Mouse (Mus musculus): ENCODE results near the gene Cript. TPM values are rescaled to one million over a fixed set of nuclear protein-coding genes. Genes with fewer than 3 reads are reported as not detected.

Cript gene
- 45.5 TPM for polyA plus RNA-seq (2012; fragmentation: generic; extraction: Trizol)
- long read RNA-seq, experiment 1, transcript Cript-201 (5 exons, 1,184 nt): major isoform, 76 of 84 reads
- long read RNA-seq, experiment 1, partial matches to known transcripts: 6 of 84 reads
- long read RNA-seq, experiment 1, other reads (novel, unspliced or antisense): 1 of 84 reads
- long read RNA-seq, experiment 2, transcript Cript-201 (5 exons, 1,184 nt): major isoform, 40 of 48 reads
- long read RNA-seq, experiment 2, partial matches to known transcripts: 0 of 48 reads
- long read RNA-seq, experiment 2, other reads (novel, unspliced or antisense): 7 of 48 reads

- Histone ChIP-seq H3ac (ENCODE audit: control insufficient read depth, insufficient read length, low read depth) (peak within 1 kb of the TSS; percentile 93), H3K79me3 (ENCODE audit: low read depth) (peaks cover 11% of the 10 kb centered on the region), H3K36me3 (ENCODE audit: control insufficient read depth, insufficient read depth) (peaks cover 20% of the 10 kb centered on the region), H3K4me3 (ENCODE audit: insufficient read depth, poor library complexity, severe bottlenecking) (peak within 1 kb of the TSS; percentile 98), H3K79me2 (ENCODE audit: control insufficient read depth, insufficient read depth) (peaks cover 39% of the 10 kb centered on the region), H3K27me3 (ENCODE audit: control insufficient read depth, insufficient read depth, insufficient read length) (no peaks in the 10 kb centered on the region)
- no peak for TF ChIP-seq FOSL1 (IDR thresholded peaks at IDR 0.05; ENCODE audit: insufficient read depth, low read length, poor library complexity, severe bottlenecking)
- no peak for TF ChIP-seq CTCF (IDR thresholded peaks at IDR 0.05; ENCODE audit: control insufficient read depth, insufficient read depth, insufficient read length)
- TF ChIP-seq MAX (IDR thresholded peaks at IDR 0.05): no peak
These were observed at the start of gene Cript, which contains the start of gene Pigf for GRCm38 (mm10) chr17:87025269-87025949. Cript (plus strand) TSS chr17:87025550. Pigf (minus strand) TSS chr17:87025406.

DNA sequence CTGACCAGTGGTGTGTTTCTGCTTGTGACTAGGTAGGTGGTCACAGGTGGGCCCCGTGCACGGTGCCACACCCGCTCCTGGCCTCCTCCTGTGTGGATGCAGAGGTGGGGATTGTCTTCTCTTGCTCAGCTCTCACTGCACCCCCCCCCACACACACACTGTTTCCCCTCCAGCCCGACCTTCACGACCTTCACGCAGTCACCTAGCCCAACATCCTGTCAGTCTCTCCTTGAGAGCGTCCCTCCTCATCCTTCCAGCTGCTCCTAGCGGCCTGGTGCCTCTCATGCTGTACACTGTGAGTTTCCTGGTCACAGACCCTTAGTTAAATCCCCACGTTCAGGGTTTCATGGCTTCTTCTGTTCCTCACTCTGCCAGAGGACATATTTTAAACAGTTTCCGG, 49.0 kb upstream of the Cript start:
- no peak overlapping the region for H3K4me3 ChIP-seq (ENCODE audit: insufficient read depth, poor library complexity, severe bottlenecking)
- no peaks in the 10 kb centered on the region for H3K27me3 ChIP-seq (ENCODE audit: control insufficient read depth, insufficient read depth, insufficient read length)
- no peaks in the 10 kb centered on the region for H3K79me3 ChIP-seq (ENCODE audit: low read depth)
- peaks cover 10% of the 10 kb centered on the region for H3K36me3 ChIP-seq (ENCODE audit: control insufficient read depth, insufficient read depth)
- TF ChIP-seq MYOG (IDR thresholded peaks at IDR 0.05; ENCODE audit: control insufficient read depth, extremely low read depth, insufficient read length) (no peak), FOSL1 (IDR thresholded peaks at IDR 0.05; ENCODE audit: insufficient read depth, low read length, poor library complexity, severe bottlenecking) (no peak), CTCF (IDR thresholded peaks at IDR 0.05; ENCODE audit: control insufficient read depth, insufficient read depth, insufficient read length) (no peak), CEBPB (IDR thresholded peaks at IDR 0.05; ENCODE audit: low read depth) (no peak), MAX (IDR thresholded peaks at IDR 0.05) (no peak), USF1 (IDR thresholded peaks at IDR 0.05; ENCODE audit: low read depth) (no peak), MYOD1 (IDR thresholded peaks at IDR 0.05; ENCODE audit: control insufficient read depth, insufficient read length, low read depth) (no peak)
- peaks cover 4% of the 10 kb centered on the region for H3K79me2 ChIP-seq (ENCODE audit: control insufficient read depth, insufficient read depth)
- H3ac ChIP-seq (ENCODE audit: control insufficient read depth, insufficient read length, low read depth): no peak overlapping the region

DNA sequence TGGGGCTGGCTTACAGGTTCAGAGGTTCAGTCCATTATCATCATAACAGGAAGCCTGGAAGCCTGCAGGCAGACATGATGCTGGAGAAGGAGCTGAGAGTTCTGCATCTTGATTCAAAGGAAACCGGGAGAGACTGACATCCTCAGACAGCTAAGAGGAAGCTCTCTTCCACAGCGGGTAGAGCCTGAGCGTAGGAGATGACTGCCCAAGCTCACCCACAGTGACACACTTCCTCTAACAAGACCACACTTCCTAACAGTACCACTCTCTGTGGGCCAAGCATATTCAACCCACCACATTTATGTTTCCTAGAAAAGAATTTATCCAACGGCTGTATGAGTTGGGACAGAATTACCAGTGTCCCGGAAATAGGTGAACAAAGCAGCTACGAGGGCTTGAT, 46.9 kb upstream of the Cript start:
- Histone ChIP-seq H3K36me3 (ENCODE audit: control insufficient read depth, insufficient read depth) (peaks cover 10% of the 10 kb centered on the region), H3K79me2 (ENCODE audit: control insufficient read depth, insufficient read depth) (no peaks in the 10 kb centered on the region)

DNA sequence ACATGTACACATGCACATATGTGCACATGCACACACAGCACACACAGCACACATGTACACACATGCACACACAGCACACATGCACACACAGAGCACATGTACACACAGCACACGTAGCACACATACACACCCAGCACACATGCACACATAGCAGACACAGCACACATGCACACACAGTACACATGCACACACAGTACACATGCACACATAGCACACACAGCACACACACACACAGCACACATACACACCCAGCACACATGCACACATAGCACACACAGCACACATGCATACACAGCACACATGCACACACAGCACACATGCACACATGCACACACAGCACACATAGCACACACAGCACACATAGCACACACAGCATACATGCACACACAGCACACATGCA, 44.1 kb upstream of the Cript start:
- H3K36me3 ChIP-seq (ENCODE audit: control insufficient read depth, insufficient read depth): peaks cover 10% of the 10 kb centered on the region
- no peak for TF ChIP-seq MYOG (IDR thresholded peaks at IDR 0.05; ENCODE audit: control insufficient read depth, extremely low read depth, insufficient read length)
- no peak for TF ChIP-seq USF1 (IDR thresholded peaks at IDR 0.05; ENCODE audit: low read depth)
- no peak for TF ChIP-seq CEBPB (IDR thresholded peaks at IDR 0.05; ENCODE audit: low read depth)
- TF ChIP-seq CTCF (IDR thresholded peaks at IDR 0.05; ENCODE audit: control insufficient read depth, insufficient read depth, insufficient read length): no peak
- TF ChIP-seq MAX (IDR thresholded peaks at IDR 0.05): no peak
- TF ChIP-seq FOSL1 (IDR thresholded peaks at IDR 0.05; ENCODE audit: insufficient read depth, low read length, poor library complexity, severe bottlenecking): no peak
- TF ChIP-seq MYOD1 (IDR thresholded peaks at IDR 0.05; ENCODE audit: control insufficient read depth, insufficient read length, low read depth): no peak
- no peak overlapping the region for H3ac ChIP-seq (ENCODE audit: control insufficient read depth, insufficient read length, low read depth)
- no peaks in the 10 kb centered on the region for H3K27me3 ChIP-seq (ENCODE audit: control insufficient read depth, insufficient read depth, insufficient read length)
- no peaks in the 10 kb centered on the region for H3K79me3 ChIP-seq (ENCODE audit: low read depth)
- H3K79me2 ChIP-seq (ENCODE audit: control insufficient read depth, insufficient read depth): no peaks in the 10 kb centered on the region
- H3K4me3 ChIP-seq (ENCODE audit: insufficient read depth, poor library complexity, severe bottlenecking): no peak overlapping the region

More for the DNA sequence above, 46.9 kb upstream of the Cript start:
- TF ChIP-seq CTCF (IDR thresholded peaks at IDR 0.05; ENCODE audit: control insufficient read depth, insufficient read depth, insufficient read length) (no peak), MYOD1 (IDR thresholded peaks at IDR 0.05; ENCODE audit: control insufficient read depth, insufficient read length, low read depth) (no peak), MAX (IDR thresholded peaks at IDR 0.05) (no peak), FOSL1 (IDR thresholded peaks at IDR 0.05; ENCODE audit: insufficient read depth, low read length, poor library complexity, severe bottlenecking) (no peak), USF1 (IDR thresholded peaks at IDR 0.05; ENCODE audit: low read depth) (no peak), MYOG (IDR thresholded peaks at IDR 0.05; ENCODE audit: control insufficient read depth, extremely low read depth, insufficient read length) (no peak), CEBPB (IDR thresholded peaks at IDR 0.05; ENCODE audit: low read depth) (no peak)
- Histone ChIP-seq H3ac (ENCODE audit: control insufficient read depth, insufficient read length, low read depth) (no peak overlapping the region), H3K4me3 (ENCODE audit: insufficient read depth, poor library complexity, severe bottlenecking) (no peak overlapping the region), H3K27me3 (ENCODE audit: control insufficient read depth, insufficient read depth, insufficient read length) (no peaks in the 10 kb centered on the region), H3K79me3 (ENCODE audit: low read depth) (no peaks in the 10 kb centered on the region)

DNA sequence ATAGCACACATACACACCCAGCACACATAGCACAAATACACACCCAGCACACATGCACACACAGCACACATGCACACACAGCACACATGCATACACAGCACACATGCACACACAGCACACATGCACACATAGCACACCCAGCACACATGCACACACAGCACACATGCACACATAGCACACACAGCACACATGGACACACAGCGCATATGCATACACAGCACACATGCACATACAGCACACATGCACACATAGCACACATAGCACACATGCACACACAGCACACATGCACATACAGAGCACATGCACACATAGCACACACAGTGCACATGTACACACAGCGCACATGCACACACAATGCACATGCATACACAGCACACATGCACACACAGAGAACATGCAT, 43.6 kb upstream of the Cript start:
- no peaks in the 10 kb centered on the region for H3K27me3 ChIP-seq (ENCODE audit: control insufficient read depth, insufficient read depth, insufficient read length)
- no peak overlapping the region for H3ac ChIP-seq (ENCODE audit: control insufficient read depth, insufficient read length, low read depth)
- no peak overlapping the region for H3K4me3 ChIP-seq (ENCODE audit: insufficient read depth, poor library complexity, severe bottlenecking)
- H3K79me2 ChIP-seq (ENCODE audit: control insufficient read depth, insufficient read depth): no peaks in the 10 kb centered on the region
- TF ChIP-seq USF1 (IDR thresholded peaks at IDR 0.05; ENCODE audit: low read depth) (no peak), MYOD1 (IDR thresholded peaks at IDR 0.05; ENCODE audit: control insufficient read depth, insufficient read length, low read depth) (no peak), MAX (IDR thresholded peaks at IDR 0.05) (no peak), MYOG (IDR thresholded peaks at IDR 0.05; ENCODE audit: control insufficient read depth, extremely low read depth, insufficient read length) (no peak), CTCF (IDR thresholded peaks at IDR 0.05; ENCODE audit: control insufficient read depth, insufficient read depth, insufficient read length) (no peak), FOSL1 (IDR thresholded peaks at IDR 0.05; ENCODE audit: insufficient read depth, low read length, poor library complexity, severe bottlenecking) (no peak), CEBPB (IDR thresholded peaks at IDR 0.05; ENCODE audit: low read depth) (no peak)
- H3K36me3 ChIP-seq (ENCODE audit: control insufficient read depth, insufficient read depth): peaks cover 10% of the 10 kb centered on the region
- H3K79me3 ChIP-seq (ENCODE audit: low read depth): no peaks in the 10 kb centered on the region
